Mouse (Mus musculus) liver, postnatal 0 days (tissue): Measurements from ENCODE around the gene Rnf208.

Experiments used
- CTCF ChIP-seq: sonication (generic); IDR thresholded peaks from 2 replicates; pipeline ENCODE4 v1.5.1; 2016; ENCODE audit warnings: antibody characterized with exemption, low read depth
- EP300 ChIP-seq: IDR thresholded peaks from 2 replicates; pipeline ENCODE4 v1.6.1; 2016; ENCODE audit warnings: antibody characterized with exemption, low read depth, mild to moderate bottlenecking

DNA sequence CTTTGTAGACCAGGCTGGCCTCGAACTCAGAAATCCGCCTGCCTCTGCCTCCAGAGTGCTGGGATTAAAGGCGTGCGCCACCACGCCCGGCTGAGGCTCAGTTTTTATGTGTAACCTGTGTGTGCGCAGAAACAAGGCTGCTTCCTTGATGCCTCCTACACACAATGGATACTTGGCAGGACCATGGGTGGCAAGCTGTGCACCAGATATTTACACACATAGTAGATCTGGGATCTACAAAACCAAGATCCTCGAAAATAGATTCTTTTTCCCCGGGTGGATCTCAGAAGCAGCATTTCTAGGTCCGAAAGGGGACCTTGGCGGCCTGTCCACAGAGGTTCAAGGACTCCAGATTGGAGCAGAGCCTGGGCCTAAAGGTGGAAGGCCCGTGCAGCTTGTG is 19.8 kb downstream of the Rnf208 start:
- no peak for TF ChIP-seq CTCF
- no peak for TF ChIP-seq EP300
